Mouse (Mus musculus) hindbrain, embryonic 15.5 days (tissue): ENCODE data around the gene Mbtd1. TPM values are rescaled to one million over a fixed set of nuclear protein-coding genes. Genes with fewer than 3 reads are reported as not detected.
"Not testable (repeated sequence)": the region's sequence is repeated elsewhere in the genome, so short reads cannot be mapped to it uniquely, and the experiment has no call there.

ENCODE experiments used
- ATAC-seq: fragments of 200-750 bp; cut with Nextera tagmentation; 2 replicates; pipeline ENCODE4 v1.8.0; 2017; ENCODE audit warnings: low read depth, moderate number of reproducible peaks, moderate TSS enrichment; ENCODE audit not compliant: low FRiP score
- H3K27ac ChIP-seq: fragments of 300-500 bp; sonication (generic); replicated peaks from 2 replicates; pipeline ENCODE4 v1.5.1; 2015; ENCODE audit warnings: mild to moderate bottlenecking, inconsistent platforms
- H3K27me3 ChIP-seq: fragments of 300-500 bp; sonication (generic); 2 replicates; pipeline ENCODE4 v1.6.1; 2015; ENCODE audit warnings: control low read depth, inconsistent platforms
- H3K36me3 ChIP-seq: fragments of 300-500 bp; sonication (generic); 2 replicates; pipeline ENCODE4 v1.6.1; 2015; ENCODE audit warnings: control low read depth, inconsistent platforms
- H3K4me1 ChIP-seq: fragments of 300-500 bp; sonication (generic); replicated peaks from 2 replicates; pipeline ENCODE4 v1.6.1; 2015; ENCODE audit warnings: control low read depth, inconsistent platforms
- H3K4me2 ChIP-seq: fragments of 300-500 bp; sonication (generic); 2 replicates; pipeline ENCODE4 v1.6.1; 2015; ENCODE audit warnings: moderate library complexity, mild to moderate bottlenecking, inconsistent platforms
- H3K4me3 ChIP-seq: fragments of 300-500 bp; sonication (generic); 2 replicates; pipeline ENCODE4 v1.5.1; 2015; ENCODE audit warnings: mild to moderate bottlenecking, inconsistent platforms
- H3K9ac ChIP-seq: fragments of 300-500 bp; sonication (generic); 2 replicates; pipeline ENCODE4 v1.6.1; 2015; ENCODE audit warnings: inconsistent platforms
- H3K9me3 ChIP-seq: fragments of 300-500 bp; sonication (generic); 2 replicates; pipeline ENCODE4 v1.6.1; 2016; ENCODE audit warnings: control low read depth, inconsistent platforms
- WGBS: fragments of 180-500 bp; shearing (Covaris S2); methylation state at CpG from one replicate; pipeline ENCODE4 v1.1.7; 2015; 5-methylcytosine and 5-hydroxymethylcytosine counted together
- polyA plus RNA-seq: library from polyadenylated mRNA; unstranded; fragments of >200 nt; fragmentation: Nextera tagmentation; extraction: Ambion mirVana; gene quantifications from 2 replicates; pipeline ENCODE4 v1.2.1, GENCODE M21; 2015

Mbtd1 gene
- polyA plus RNA-seq, 1 experiment from 2014 or later, result 22.3 TPM

DNA sequence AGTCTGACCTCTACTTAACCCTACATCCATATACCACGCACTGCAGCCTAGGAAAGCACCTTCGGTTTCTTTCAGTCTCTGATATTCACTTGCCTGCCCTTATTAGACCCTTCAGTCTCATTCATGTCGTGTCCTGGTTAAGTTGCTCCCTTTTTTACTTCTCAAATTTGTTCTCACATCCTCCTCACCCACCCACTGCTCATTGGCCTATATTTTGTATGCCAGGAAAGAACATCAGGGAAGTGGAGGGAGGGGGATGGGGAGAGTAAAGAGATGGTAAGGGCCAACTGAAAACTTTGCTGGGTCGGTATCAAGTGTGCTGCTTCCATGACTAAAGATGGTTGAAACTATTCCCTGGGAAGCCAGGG is 1.4 kb downstream of the Mbtd1 start:
- 8% methylated on average over 4 of the region's 4 CpGs for WGBS
- Histone ChIP-seq H3K9ac (peak overlapping the region; percentile 89), H3K4me2 (peak overlapping the region; percentile 86), H3K4me1 (peaks cover 38% of the 10 kb centered on the region), H3K9me3 (no peaks in the 10 kb centered on the region), H3K27me3 (no peaks in the 10 kb centered on the region), H3K4me3 (peak overlapping the region; percentile 95), H3K27ac (no peak overlapping the region), H3K36me3 (no peaks in the 10 kb centered on the region)
- ATAC-seq, result no peak

DNA sequence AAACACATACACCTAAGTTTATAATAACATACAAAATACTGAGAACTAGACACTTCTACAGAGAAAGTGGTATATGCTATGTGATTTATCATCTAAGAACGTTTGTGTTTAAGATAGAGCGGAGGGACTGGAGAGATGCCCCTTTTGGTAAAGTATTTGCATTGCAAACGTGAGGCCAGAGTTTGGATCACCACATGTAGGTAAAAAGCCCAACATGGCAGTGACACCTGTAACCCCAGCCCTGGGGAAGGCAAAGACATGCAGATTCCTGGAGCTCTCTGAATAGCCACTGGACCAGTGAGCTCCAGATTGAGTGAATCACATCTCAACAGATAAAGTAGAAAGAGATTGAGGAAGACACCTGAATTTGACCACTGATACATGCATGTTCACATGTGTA is 12.1 kb downstream of the Mbtd1 start:
- WGBS, result 83% methylated on average over 3 of the region's 3 CpGs
- Histone ChIP-seq H3K9ac (no peak overlapping the region), H3K9me3 (no peaks in the 10 kb centered on the region), H3K27me3 (no peaks in the 10 kb centered on the region), H3K36me3 (peaks cover 6% of the 10 kb centered on the region), H3K4me1 (no peaks in the 10 kb centered on the region), H3K4me3 (no peak overlapping the region), H3K4me2 (no peak overlapping the region), H3K27ac (no peak overlapping the region)
- no peak for ATAC-seq

DNA sequence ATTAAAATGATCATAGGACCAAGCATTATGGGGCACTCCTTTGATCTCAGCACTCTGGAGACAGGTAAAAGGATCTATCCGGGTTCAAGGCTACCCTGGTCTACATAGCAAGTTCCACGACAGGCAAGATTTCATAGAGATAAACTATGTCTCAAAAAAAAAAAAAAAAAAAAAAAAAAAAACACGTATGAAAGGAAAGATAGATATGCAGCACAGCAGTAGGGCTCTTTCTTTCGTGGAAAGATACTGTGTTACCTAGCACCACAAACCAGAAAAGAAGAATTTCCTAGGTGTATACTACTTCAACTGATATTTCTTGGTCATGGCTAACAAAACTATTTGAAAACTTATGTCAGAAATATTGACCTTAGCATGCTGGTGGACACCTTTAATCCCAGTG is 21.2 kb downstream of the Mbtd1 start:
- 91% methylated on average over 4 of the region's 4 CpGs for WGBS
- H3K4me3 ChIP-seq, result no peak overlapping the region
- no peak for ATAC-seq
- no peak overlapping the region for H3K4me2 ChIP-seq
- H3K4me1 ChIP-seq, result no peaks in the 10 kb centered on the region
- H3K9ac ChIP-seq, result no peak overlapping the region
- no peaks in the 10 kb centered on the region for H3K27me3 ChIP-seq
- H3K27ac ChIP-seq, result no peak overlapping the region
- H3K9me3 ChIP-seq, result no peaks in the 10 kb centered on the region
- H3K36me3 ChIP-seq, result peaks cover 51% of the 10 kb centered on the region

DNA sequence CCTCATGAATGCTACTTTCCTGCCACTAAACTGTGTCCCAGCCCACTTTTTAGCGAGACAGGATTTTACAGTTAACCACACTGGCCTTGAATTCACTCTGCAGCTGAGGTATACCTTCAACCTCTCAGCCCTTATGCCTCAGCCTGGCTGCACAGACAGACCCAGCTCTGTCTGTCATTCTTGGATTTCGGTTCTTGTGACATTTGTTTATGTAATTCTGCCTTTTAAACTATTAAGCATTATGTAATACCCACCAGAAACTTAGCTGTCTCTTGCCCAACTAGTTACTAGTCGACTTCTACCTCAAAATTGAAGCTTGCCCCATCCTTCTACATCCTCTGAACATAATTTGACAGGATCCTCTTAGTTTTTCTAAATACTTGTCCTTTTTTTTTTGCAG is 22.2 kb downstream of the Mbtd1 start:
- no peak for ATAC-seq
- H3K4me1 ChIP-seq, result no peaks in the 10 kb centered on the region
- H3K9ac ChIP-seq, result no peak overlapping the region
- WGBS, result 89% methylated on average over 3 of the region's 3 CpGs
- no peaks in the 10 kb centered on the region for H3K9me3 ChIP-seq
- H3K27me3 ChIP-seq, result no peaks in the 10 kb centered on the region
- no peak overlapping the region for H3K27ac ChIP-seq
- H3K4me2 ChIP-seq, result no peak overlapping the region
- no peak overlapping the region for H3K4me3 ChIP-seq
- H3K36me3 ChIP-seq, result peaks cover 52% of the 10 kb centered on the region

DNA sequence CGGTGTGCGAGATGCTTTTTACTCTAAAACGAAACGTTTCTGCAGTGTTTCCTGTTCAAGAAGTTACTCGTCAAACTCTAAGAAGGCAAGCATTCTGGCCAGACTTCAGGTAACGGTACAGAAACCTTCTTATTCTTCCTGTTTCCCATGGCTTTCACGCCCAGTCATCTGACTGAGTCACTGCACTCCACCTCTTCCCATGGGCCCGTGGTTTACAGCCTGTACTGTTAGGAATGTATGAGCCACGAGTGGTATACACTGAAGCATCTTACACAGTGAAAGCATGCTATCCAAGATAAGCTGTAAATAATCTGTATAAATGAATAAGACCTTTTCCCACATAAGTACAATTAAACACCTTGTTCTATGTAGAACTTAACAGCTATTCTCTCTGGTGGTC is 23.2 kb downstream of the Mbtd1 start:
- Histone ChIP-seq H3K4me1 (no peaks in the 10 kb centered on the region), H3K4me3 (no peak overlapping the region), H3K27me3 (no peaks in the 10 kb centered on the region), H3K9ac (no peak overlapping the region), H3K4me2 (no peak overlapping the region), H3K27ac (no peak overlapping the region), H3K36me3 (peaks cover 57% of the 10 kb centered on the region), H3K9me3 (no peaks in the 10 kb centered on the region)
- no peak for ATAC-seq
- 92% methylated on average over 9 of the region's 9 CpGs for whole genome bisulfite sequencing

DNA sequence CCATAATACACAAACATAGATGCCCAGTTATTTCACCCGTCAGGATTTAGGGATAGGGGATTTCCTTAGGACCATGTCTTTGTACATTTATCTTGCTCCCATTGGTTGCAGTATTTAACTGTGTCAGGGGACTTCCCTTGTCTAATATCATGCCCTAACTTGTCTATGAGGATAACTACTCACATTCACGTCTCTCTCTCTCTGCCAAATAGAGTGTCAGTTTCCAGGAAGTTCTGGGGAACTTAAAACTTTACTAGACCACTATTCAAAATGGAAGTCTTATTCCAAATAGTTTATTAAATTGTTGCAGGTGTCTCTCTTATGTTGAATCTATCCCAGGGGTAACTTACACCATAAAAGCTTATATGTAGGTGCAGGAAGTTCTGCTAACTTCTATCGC is 26.0 kb downstream of the Mbtd1 start:
- no peak for ATAC-seq
- H3K9me3 ChIP-seq, result no peaks in the 10 kb centered on the region
- no peak overlapping the region for H3K9ac ChIP-seq
- no peak overlapping the region for H3K27ac ChIP-seq
- H3K4me3 ChIP-seq, result no peak overlapping the region
- H3K36me3 ChIP-seq, result peaks cover 62% of the 10 kb centered on the region
- no peaks in the 10 kb centered on the region for H3K27me3 ChIP-seq
- 92% methylated on average over 3 of the region's 3 CpGs for WGBS
- H3K4me1 ChIP-seq, result no peaks in the 10 kb centered on the region
- H3K4me2 ChIP-seq, result no peak overlapping the region

DNA sequence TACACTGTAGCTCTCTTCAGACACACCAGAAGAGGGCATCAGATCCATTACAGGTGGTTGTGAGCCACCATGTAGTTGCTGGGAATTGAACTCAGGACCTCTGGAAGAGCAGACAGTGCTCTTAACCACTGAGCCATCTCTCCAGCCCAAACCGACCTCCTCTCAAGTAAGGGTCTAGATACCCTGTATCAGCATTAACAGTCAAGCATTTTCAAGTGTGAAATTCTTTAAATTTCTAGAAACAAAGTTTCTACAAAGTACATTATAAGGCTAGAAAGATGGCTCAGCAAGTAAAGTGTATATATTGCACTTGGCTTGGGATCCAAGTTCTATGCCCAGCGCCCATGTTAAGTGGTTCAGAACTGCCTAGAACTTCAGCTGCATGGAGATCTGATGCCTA is 29.4 kb downstream of the Mbtd1 start:
- H3K4me1 ChIP-seq, result not testable (repeated sequence)
- WGBS, result 92% methylated on average over 2 of the region's 2 CpGs
- peaks cover 54% of the 10 kb centered on the region for H3K36me3 ChIP-seq

DNA sequence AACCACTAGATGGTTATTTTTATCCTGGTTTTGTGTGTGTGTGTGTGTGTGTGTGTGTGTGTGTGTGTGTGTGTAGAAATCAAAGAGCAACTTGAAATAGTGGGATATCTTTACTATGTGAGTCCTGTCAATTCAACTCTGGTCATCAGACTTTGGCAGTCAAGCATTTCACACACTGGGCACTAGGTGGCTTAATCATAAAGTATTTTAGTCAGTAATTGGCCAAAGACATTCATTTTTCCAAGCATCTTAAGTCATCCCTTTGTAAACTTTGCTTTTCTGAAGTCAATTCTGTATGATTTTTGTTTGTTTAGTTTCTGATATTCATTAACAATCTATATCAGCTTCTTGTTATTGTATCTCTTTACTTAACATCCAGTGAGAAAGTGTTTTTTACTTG is 43.5 kb downstream of the Mbtd1 start:
- H3K4me3 ChIP-seq, result no peak overlapping the region
- ATAC-seq, result no peak
- no peaks in the 10 kb centered on the region for H3K4me1 ChIP-seq
- H3K9ac ChIP-seq, result no peak overlapping the region
- no peak overlapping the region for H3K27ac ChIP-seq
- H3K36me3 ChIP-seq, result peaks cover 60% of the 10 kb centered on the region
- no peaks in the 10 kb centered on the region for H3K9me3 ChIP-seq
- no peak overlapping the region for H3K4me2 ChIP-seq
- H3K27me3 ChIP-seq, result no peaks in the 10 kb centered on the region

More for the DNA sequence above, 29.4 kb downstream of the Mbtd1 start:
- H3K4me2 ChIP-seq, H3K27me3 ChIP-seq, H3K9ac ChIP-seq, H3K4me3 ChIP-seq, H3K27ac ChIP-seq, ATAC-seq, H3K9me3 ChIP-seq: not testable (repeated sequence)

DNA sequence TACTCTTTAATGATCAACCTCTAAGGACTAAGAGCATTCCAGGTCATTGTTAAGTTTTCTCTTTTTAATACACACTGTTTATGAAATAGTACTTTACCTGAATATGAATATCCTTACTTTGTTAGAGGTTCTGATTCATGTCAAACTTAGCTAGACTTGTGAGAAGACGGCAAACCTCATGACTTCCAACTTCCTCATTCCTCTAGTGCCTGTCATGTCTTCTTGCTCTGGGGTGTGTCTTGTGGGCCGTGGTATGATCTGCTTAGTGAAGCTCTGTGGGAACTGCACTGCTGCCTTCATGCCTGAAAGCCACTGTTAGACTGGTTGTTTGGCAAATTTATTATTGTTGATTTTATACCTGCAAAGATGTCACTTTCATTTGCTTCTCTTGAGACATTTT is 55.3 kb downstream of the Mbtd1 start:
- peaks cover 9% of the 10 kb centered on the region for H3K36me3 ChIP-seq
- H3K4me2 ChIP-seq, result no peak overlapping the region
- no peaks in the 10 kb centered on the region for H3K9me3 ChIP-seq
- no peak overlapping the region for H3K4me3 ChIP-seq
- no peak overlapping the region for H3K9ac ChIP-seq
- ATAC-seq, result no peak
- H3K27ac ChIP-seq, result no peak overlapping the region
- no peaks in the 10 kb centered on the region for H3K4me1 ChIP-seq
- H3K27me3 ChIP-seq, result no peaks in the 10 kb centered on the region
- 91% methylated on average over 2 of the region's 2 CpGs for WGBS

DNA sequence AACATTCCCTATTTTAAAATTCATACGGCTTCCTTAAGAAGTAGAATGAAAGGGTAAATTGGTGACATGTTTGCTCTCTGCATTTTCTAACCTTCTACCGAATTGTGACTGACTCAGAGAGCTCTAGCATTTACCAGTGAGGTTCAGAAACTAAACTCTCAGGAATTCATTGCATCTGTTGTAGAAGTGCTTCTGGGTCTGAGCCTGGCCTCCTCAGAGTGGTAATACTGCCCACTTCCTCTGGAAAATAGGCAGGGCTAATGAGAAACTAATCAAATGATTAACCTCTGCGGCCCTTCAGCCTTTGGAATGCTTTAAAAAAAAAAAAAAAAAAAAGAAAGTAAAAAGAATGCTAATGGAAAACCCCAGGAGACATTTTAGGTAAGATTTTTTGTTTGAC is 59.3 kb downstream of the Mbtd1 start:
- WGBS, result 88% methylated on average over 3 of the region's 3 CpGs
- no peaks in the 10 kb centered on the region for H3K9me3 ChIP-seq
- H3K4me3 ChIP-seq, result no peak overlapping the region
- no peak overlapping the region for H3K9ac ChIP-seq
- H3K4me2 ChIP-seq, result no peak overlapping the region
- H3K4me1 ChIP-seq, result no peaks in the 10 kb centered on the region
- H3K27ac ChIP-seq, result no peak overlapping the region
- ATAC-seq, result no peak
- H3K27me3 ChIP-seq, result no peaks in the 10 kb centered on the region
- H3K36me3 ChIP-seq, result peaks cover 25% of the 10 kb centered on the region

DNA sequence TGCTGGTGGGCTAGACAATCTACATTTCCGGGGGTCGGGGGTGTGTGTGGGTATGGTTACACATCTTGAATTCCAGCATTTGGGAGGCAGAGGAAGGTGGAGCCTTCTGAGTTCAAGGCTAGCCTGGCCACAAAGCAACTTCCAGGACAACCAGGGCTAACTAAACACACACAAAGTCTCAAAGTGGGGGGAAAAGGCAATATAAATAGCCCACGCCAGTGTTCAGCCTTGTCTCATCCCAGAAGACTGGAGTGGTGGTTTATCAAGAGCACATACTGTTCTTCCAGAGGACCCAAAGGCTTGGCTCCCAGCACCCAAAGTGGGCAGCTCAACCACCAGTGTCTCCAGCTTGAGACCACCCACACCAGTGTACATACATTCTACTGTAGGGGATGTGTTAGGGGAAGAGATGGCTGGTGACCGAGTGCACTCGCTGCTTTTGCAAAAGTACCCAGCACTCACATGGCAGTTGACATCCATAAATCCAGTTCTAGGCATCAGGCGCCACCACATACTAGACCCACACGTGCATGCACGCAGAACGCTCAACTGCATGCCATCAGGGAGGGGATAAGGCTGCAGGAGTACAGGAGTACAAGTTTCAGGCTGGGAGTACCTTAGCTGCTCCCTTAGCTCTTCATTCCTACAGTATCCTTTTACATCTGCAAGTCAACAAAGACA is 63.4 kb downstream of the Mbtd1 start:
- no peak for ATAC-seq
- Histone ChIP-seq H3K36me3 (peaks cover 35% of the 10 kb centered on the region), H3K4me3 (no peak overlapping the region), H3K9ac (no peak overlapping the region), H3K27me3 (no peaks in the 10 kb centered on the region), H3K4me2 (no peak overlapping the region), H3K9me3 (no peaks in the 10 kb centered on the region), H3K27ac (no peak overlapping the region), H3K4me1 (peaks cover 18% of the 10 kb centered on the region)
- 92% methylated on average over 9 of the region's 9 CpGs for WGBS

DNA sequence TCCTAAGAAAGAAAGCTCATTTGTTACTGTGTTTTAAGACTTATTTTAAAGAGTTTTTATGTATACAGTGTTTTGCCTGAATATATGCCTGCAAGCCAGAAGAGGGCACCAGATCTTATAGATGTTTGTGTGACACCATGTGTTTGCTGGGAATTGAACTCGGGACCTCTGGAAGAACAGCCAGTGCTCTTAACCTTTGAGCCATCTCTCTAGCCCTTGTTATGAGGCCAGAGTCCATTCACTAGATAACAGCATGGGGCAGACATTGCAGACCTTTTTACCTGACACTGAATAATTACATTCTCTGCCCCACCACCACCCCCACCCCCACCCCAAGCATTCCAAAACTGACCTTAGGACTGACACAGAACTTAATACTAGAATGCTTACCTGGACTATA is 64.4 kb downstream of the Mbtd1 start:
- H3K4me1 ChIP-seq, result peaks cover 25% of the 10 kb centered on the region
- no peak overlapping the region for H3K4me2 ChIP-seq
- H3K4me3 ChIP-seq, result no peak overlapping the region
- WGBS, result 93% methylated on average over 1 of the region's 1 CpGs
- no peaks in the 10 kb centered on the region for H3K9me3 ChIP-seq
- H3K27me3 ChIP-seq, result no peaks in the 10 kb centered on the region
- peaks cover 35% of the 10 kb centered on the region for H3K36me3 ChIP-seq
- no peak for ATAC-seq
- H3K27ac ChIP-seq, result no peak overlapping the region
- no peak overlapping the region for H3K9ac ChIP-seq

DNA sequence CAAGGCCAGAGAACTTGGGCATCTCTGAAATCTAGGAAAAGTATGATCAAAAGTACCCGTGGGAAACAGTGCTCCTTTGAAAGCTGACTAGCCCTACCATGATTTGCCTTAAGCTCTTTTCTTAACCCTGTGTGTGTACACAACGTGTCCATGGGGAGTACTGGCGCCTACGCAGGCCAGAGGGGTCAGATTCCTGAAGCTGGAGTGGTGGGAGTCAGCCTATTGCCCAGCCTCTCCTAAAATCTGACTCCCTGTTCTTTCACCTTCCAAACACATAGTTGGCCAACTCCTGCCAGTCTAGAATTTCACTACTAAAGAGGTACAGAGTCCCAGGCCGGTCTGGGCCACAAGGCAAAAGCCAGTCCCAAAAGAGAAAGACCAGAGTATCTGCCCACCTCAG is 66.7 kb downstream of the Mbtd1 start:
- H3K4me1 ChIP-seq, result peaks cover 33% of the 10 kb centered on the region
- no peak overlapping the region for H3K4me3 ChIP-seq
- no peaks in the 10 kb centered on the region for H3K9me3 ChIP-seq
- 78% methylated on average over 5 of the region's 5 CpGs for WGBS
- no peak overlapping the region for H3K9ac ChIP-seq
- no peak overlapping the region for H3K27ac ChIP-seq
- peaks cover 30% of the 10 kb centered on the region for H3K36me3 ChIP-seq
- no peak for ATAC-seq
- H3K4me2 ChIP-seq, result no peak overlapping the region
- H3K27me3 ChIP-seq, result no peaks in the 10 kb centered on the region
